Mouse (Mus musculus) right cerebral cortex, postnatal 10 days (tissue): ENCODE results near the gene Coq8a.

Experiments used
- DNase-seq, 2 experiments: peaks; one replicate each; pipeline ENCODE4 v3.0.0; 2021; ENCODE audit warnings: low spot score in 2 of 2

Coq8a gene

GRCm38 (mm10) chr1:180175167-180175566, 24.2 kb downstream of the Coq8a start:
- no peak for DNase-seq

GRCm38 (mm10) chr1:180174718-180175117, 24.7 kb downstream of the Coq8a start:
- DNase-seq = no peak

GRCm38 (mm10) chr1:180173017-180173416, 26.4 kb downstream of the Coq8a start:
- DNase-seq = no peak

- DNase-seq = no peak
Observed at GRCm38 (mm10) chr1:180172600-180172999, 26.8 kb downstream of the Coq8a start.

GRCm38 (mm10) chr1:180171883-180172282, 27.5 kb downstream of the Coq8a start:
- DNase-seq = no peak

- DNase-seq = no peak
Observed at GRCm38 (mm10) chr1:180170071-180170470, 29.3 kb downstream of the Coq8a start.

GRCm38 (mm10) chr1:180169161-180169560, 30.2 kb downstream of the Coq8a start:
- no peak for DNase-seq

- no peak for DNase-seq
Observed at GRCm38 (mm10) chr1:180168294-180168693, 31.1 kb downstream of the Coq8a start.

- no peak for DNase-seq
Observed at GRCm38 (mm10) chr1:180166533-180166932, 32.9 kb downstream of the Coq8a start.

- no peak for DNase-seq
Observed at GRCm38 (mm10) chr1:180162986-180163385, 36.4 kb downstream of the Coq8a start.

- no peak for DNase-seq
Observed at GRCm38 (mm10) chr1:180161566-180162355, 37.6 kb downstream of the Coq8a start.

GRCm38 (mm10) chr1:180161160-180161559, 38.2 kb downstream of the Coq8a start:
- no peak for DNase-seq

GRCm38 (mm10) chr1:180160545-180160944, 38.9 kb downstream of the Coq8a start:
- DNase-seq = no peak

- no peak for DNase-seq
Observed at GRCm38 (mm10) chr1:180158648-180159047, 40.8 kb downstream of the Coq8a start.

- no peak for DNase-seq
Observed at GRCm38 (mm10) chr1:180151191-180151590, 48.2 kb downstream of the Coq8a start.

GRCm38 (mm10) chr1:180148563-180148962, 50.8 kb downstream of the Coq8a start:
- DNase-seq = no peak

GRCm38 (mm10) chr1:180148036-180148435, 51.4 kb downstream of the Coq8a start:
- DNase-seq = no peak

GRCm38 (mm10) chr1:180140970-180141369, 58.4 kb downstream of the Coq8a start:
- DNase-seq = no peak

- DNase-seq = no peak
Observed at GRCm38 (mm10) chr1:180139158-180139557, 60.2 kb downstream of the Coq8a start.

GRCm38 (mm10) chr1:180132187-180132586, 67.2 kb downstream of the Coq8a start:
- no peak for DNase-seq

GRCm38 (mm10) chr1:180131402-180131801, 68.0 kb downstream of the Coq8a start:
- DNase-seq = no peak

- no peak for DNase-seq
Observed at GRCm38 (mm10) chr1:180128077-180128792, 71.2 kb downstream of the Coq8a start.

GRCm38 (mm10) chr1:180118233-180118632, 81.2 kb downstream of the Coq8a start:
- DNase-seq = no peak
